Mouse (Mus musculus): ENCODE results near the gene Paip2b.
A peak's percentile ranks its signal among the peaks of the same experiment; 100 is the strongest.
"Not testable (repeated sequence)": the region's sequence is repeated elsewhere in the genome, so short reads cannot be mapped to it uniquely, and the experiment has no call there.

Gene Paip2b

GRCm38 (mm10) chr6:83802033-83802432, 29.5 kb downstream of the Paip2b start:
- no peak for DNase-seq (ENCODE audit: extremely low spot score, low read depth, low spot score)

DNA sequence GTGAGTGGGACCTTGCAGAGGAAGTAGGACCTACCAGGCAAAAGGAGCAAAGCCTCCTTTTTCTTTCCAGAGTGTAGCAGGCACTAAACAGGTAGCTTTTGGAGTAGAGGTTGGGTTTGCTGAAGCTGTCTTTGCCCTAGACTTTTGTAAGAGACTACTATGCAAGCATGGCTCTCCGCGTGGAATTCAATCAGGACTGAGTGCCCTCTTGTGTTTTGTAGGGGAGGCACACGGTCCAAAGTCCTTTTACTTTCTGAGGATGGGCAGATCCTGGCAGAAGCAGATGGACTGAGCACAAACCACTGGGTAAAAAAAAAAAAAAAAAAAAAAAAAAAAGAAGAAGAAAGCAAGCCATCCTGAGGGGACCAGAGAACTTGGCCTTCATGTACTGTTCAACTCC, 34.9 kb downstream of the Paip2b start:
- DNase-seq (ENCODE audit: extremely low spot score, low read depth, low spot score) = no peak

DNA sequence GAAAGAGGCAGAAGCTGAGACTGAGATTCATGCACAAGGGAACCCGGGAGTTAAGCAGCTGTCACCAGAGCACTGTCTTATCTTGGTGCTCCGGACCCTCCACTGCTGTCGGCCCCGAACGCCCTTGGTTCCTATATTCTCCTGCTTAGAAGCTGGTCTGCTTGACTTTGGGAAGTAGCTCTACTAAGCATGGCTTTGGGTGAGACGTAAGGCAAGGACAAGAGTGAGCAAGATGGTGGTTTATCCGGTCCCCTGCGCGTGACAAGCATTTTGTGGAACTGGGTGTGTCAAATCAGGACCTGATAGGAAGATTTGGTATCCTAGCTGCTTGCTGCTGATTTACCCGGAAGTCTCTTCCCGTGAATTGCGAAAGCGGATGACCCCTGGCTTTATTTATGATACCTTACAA, 36.0 kb downstream of the Paip2b start:
- DNase-seq (ENCODE audit: extremely low spot score, low read depth, low spot score) = no peak

DNA sequence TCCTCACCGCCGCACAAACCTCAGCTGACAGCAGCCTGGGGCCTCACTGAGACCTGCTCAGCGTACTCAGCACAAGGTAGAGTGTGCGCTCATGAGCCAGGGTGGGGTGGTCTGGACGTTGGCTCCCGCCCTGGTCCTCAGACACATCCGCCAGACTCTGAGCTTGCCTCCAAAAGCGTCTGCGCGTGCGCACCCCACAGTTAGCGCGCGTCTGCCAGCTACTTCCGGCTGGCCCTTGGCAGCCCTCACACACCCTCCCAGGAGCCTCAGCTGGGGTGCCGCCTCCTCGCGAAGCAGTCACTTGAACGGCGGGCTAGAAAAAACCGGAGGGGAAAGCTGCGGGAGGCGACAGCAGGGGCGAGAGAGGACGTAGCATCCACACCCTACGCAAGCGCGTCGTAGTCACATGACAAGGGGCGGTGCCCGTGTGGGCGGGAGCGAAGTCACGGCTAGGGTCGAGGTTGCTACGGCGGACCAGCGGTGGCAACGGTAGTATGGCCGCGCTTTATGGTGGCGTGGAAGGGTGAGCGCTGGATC, 36.7 kb downstream of the Paip2b start, which contains the start of gene Nagk:
TSS of gene Nagk (plus strand) at position 223 of the 537 bp plus-strand sequence.
- peak; percentile 68 for DNase-seq (ENCODE audit: extremely low spot score, low read depth, low spot score)

GRCm38 (mm10) chr6:83791251-83791890, 40.2 kb downstream of the Paip2b start:
- no peak for DNase-seq (ENCODE audit: extremely low spot score, low read depth, low spot score)

DNA sequence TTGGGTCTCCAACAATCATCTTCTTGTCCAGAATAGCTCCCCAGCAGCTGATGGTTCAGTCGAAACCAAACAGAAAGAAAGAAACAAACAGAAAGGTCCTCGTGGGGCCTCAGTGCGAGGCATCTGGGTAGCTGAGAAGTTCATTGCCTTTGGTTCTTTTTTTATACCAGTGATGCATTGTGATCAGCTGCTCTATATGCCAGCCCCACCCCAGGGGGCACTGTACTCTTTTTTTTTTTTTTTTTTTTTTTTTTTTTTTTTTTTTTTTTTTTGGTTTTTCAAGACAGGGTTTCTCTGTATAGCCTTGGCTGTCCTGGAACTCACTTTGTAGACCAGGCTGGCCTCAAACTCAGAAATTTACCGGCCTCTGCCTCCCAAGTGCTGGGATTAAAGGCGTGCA, 41.0 kb downstream of the Paip2b start:
- not testable (repeated sequence) for DNase-seq (ENCODE audit: extremely low spot score, low read depth, low spot score)

GRCm38 (mm10) chr6:83788554-83788953, 43.0 kb downstream of the Paip2b start:
- no peak for DNase-seq (ENCODE audit: extremely low spot score, low read depth, low spot score)

DNA sequence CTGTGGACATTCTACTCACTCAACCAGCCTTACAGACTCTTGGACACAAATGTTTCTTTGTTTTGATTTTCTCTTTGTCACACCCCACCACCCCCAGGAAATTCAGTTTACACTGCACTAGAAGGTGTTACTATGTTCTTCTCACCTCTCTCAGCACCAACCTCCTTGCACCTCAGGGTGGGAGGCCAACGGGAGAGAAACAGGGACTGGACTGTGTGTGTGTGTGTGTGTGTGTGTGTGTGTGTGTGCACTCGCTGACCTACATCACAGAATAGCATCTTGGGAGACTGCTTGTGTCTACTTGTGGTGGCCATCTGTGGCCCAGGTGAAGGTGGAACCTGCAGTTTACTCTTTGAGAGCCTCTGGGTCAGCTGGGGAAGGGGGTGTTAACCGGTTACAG, 45.1 kb downstream of the Paip2b start:
- DNase-seq (ENCODE audit: extremely low spot score, low read depth, low spot score) = no peak

DNA sequence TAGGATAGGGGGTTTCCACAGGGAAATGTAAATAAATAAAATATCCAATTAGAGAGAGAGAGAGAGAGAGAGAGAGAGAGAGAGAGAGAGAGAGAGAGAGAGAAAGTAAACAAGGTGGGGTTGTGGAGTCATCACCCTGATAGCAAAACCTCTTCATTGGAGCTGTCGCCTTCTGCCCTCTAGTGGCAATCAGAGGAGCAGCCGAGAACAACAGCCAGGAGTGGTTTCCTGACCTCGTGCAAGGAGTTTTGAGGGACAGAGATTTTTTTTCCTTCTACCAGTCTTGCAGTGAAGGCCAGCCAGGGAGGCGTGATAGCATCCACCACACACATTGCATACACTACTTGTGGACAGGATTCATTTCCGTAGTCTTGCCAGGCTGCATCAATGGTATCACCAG, 52.5 kb downstream of the Paip2b start:
- no peak for DNase-seq (ENCODE audit: extremely low spot score, low read depth, low spot score)

- no peak for DNase-seq (ENCODE audit: extremely low spot score, low read depth, low spot score)
Measured at GRCm38 (mm10) chr6:83778306-83778705, 53.2 kb downstream of the Paip2b start.

DNA sequence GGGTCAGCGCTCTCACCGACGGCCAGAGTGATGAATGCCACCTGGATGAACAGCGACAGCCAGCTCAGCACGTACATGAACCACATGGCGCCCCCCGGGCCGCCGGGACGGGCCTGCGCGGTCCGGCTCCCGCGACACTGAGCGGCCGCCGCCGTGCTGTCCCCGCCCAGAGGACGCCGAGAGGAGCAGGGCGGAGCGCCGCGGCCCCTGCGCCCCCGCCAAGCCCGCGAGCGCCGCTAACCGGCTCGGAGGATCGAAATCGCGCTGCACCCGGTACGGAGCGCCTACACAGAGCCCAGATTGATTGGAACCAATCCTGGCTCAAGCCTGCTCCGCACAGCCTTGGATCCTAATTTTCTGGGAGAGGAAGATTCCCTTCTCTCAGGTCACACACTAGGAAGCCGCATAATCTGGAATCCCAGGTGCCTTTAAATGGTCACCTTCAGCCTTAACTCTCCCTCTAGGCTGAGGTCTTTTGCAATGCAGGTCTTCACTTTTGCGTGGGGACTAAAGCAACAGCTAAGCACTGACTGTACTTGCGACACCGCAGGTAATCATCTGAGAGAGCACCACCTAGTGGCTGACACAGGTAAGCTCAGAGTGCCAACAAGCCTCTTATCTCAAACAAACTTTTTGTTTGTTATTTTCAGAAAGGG, 55.8 kb downstream of the Paip2b start, which contains the start of gene Tex261:
TSS of gene Tex261 (minus strand) at position 176 of the 656 bp plus-strand sequence.
- peak; percentile 96 for DNase-seq (ENCODE audit: extremely low spot score, low read depth, low spot score)

- DNase-seq (ENCODE audit: extremely low spot score, low read depth, low spot score) = no peak
Measured at GRCm38 (mm10) chr6:83774781-83775563, 56.6 kb downstream of the Paip2b start.

DNA sequence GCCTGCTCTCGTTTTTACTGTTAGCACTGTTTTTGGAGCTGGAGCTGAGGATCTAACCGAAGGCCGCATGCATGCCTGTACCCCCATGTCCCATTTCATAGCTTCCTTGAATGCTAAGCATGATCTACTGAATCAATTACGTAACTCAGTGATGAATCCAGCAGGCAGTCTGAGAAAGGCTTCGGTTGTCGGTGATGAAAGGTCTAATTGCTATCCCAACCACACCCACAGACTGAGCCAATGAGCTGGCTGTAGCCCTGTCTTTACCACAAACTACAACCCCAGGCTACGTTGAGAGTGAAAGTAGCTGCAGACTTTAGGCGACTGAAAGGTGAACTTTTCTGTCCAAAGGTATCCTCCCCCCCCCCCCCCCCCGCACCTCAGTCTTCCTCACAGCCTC, 57.4 kb downstream of the Paip2b start:
- DNase-seq (ENCODE audit: extremely low spot score, low read depth, low spot score) = no peak

- no peak for DNase-seq (ENCODE audit: extremely low spot score, low read depth, low spot score)
Measured at GRCm38 (mm10) chr6:83768485-83768884, 63.1 kb downstream of the Paip2b start.

DNA sequence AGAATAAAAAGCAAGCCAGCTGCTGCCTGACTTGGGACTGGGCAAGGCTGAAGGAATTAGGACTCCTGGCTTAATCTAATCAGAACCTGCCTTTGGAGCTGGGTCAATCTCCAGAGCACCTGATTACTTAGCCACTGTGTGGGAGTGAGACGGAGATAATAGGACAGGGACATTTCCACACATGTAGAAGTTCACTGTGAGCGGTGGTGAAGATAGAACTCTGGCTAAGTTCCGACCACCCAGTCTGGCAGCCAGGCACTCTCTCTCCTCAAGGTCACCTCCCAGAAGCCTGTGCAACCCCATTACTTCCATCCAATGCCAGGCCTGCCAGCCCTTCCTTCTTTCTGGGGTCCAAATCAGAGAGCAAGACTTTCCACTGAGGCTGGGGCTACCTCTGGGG, 64.6 kb downstream of the Paip2b start:
- no peak for DNase-seq (ENCODE audit: extremely low spot score, low read depth, low spot score)

DNA sequence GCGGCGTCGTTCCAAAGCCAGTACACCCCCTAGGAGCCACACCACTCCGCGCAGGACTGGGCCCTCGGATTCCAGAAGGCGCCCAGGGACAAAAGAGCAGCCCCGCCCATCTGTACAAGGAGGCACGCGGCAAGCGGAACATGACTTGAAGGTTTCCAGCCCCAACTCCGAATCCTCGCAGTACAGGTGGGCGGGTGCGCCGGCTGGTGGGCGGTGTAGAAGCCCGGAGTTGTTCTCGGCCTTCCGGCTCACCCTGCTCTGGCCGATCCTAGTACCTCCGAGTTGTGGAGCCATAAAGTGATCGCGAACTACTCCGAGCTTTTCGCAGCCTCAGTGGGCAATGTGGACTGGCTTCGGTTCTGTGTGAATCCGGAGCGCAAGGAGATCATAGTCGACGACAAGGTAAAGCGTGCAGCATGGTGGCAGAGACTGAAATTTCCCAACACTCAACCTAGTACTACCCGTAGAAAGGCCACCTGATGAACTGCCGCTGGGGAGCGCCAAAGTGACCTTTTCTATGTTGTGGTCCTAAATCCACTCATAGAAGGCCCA, 68.6 kb downstream of the Paip2b start:
- DNase-seq (ENCODE audit: extremely low spot score, low read depth, low spot score) = no peak

DNA sequence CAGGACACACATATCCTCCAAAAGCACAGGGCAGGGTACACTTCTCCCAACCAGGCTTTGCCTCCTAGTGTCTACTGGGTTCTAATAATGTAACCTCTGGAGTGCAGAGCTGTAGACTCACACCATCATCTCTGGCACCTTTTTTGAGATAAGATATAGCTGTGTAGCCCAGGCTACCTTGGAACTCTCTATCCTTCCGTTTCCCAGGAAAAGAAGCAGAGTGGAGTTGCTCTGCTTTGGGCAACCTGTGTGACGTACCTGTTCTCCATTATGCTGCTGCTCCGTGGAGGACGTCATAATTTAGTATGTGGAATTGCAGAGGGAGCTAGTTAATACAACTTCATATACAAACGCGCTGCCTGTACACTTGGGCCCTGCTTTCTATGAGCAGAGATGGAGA, 69.2 kb downstream of the Paip2b start, which contains the start of gene Ankrd53:
TSS of gene Ankrd53 (plus strand) at position 301 of the 400 bp plus-strand sequence.
- no peak for DNase-seq (ENCODE audit: extremely low spot score, low read depth, low spot score)

DNA sequence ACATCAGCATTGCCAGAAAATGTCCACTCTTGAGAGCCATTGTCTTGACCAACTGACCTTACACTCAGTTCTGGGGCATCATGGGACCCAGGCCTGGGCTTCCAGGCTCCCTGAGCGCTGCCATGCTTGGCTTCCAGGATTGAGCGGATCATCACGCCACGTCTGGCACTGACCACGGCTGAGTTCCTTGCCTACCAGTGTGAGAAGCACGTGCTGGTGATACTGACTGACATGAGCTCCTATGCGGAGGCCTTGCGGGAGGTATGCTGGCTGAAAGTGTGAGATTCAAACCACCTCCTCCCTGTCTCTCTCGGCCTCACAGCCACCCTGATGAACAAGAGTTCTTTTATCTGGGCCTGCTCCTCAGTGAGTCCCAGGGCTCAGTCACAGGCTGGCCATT, 75.5 kb downstream of the Paip2b start:
- no peak for DNase-seq (ENCODE audit: extremely low spot score, low read depth, low spot score)
